Mouse (Mus musculus) heart, adult 2 months (tissue): Measurements from ENCODE around the gene Ctsl.

Experiments
- CTCF ChIP-seq: fragments of 200-600 bp; IDR thresholded peaks from 2 replicates; pipeline ENCODE4 v1.8.1; 2022; ENCODE audit warnings: antibody characterized with exemption, mild to moderate bottlenecking, moderate library complexity
- POLR2A ChIP-seq: fragments of 200-500 bp; IDR thresholded peaks from 2 replicates; pipeline ENCODE4 v1.6.1; 2011; ENCODE audit warnings: mild to moderate bottlenecking, low read depth, low read length, control low read depth; ENCODE audit not compliant: insufficient read depth

DNA sequence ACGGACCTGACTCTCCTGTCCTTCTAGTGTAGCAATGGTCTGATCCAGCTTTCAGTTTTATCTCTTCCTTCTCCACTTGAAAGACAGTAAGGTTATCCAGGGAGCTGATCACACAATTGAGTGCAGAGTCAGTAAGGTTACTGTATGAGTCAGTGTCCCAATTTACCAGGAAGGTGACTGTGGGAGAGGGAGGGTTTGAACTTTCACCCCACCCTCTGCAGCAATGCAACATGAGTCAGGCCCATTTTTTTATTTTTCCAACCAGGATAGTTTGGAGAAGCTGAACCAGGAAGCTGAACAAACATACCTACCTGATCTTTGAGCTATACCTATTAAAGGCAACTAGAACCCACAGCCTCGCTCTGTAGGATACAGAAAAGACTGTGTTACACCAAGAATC lies 21.2 kb downstream of the Ctsl start:
- TF ChIP-seq CTCF (no peak), POLR2A (no peak)
